Mouse (Mus musculus) gastrocnemius, adult 2 months (tissue): ENCODE results near the gene Cd22. TPM values are rescaled to one million over a fixed set of nuclear protein-coding genes. Genes with fewer than 3 reads are reported as not detected.
"Not testable (repeated sequence)": the region's sequence is repeated elsewhere in the genome, so short reads cannot be mapped to it uniquely, and the experiment has no call there.

Experiments
- DNase-seq: peaks from one replicate; pipeline ENCODE4 v3.0.0; 2022
- H3K27ac ChIP-seq: fragments of 200-600 bp; 2 replicates; pipeline ENCODE4 v1.8.1; 2022; ENCODE audit warnings: mild to moderate bottlenecking
- H3K4me3 ChIP-seq: fragments of 200-600 bp; 2 replicates; pipeline ENCODE4 v1.8.1; 2022; ENCODE audit warnings: mild to moderate bottlenecking, moderate library complexity
- CTCF ChIP-seq: fragments of 200-600 bp; IDR thresholded peaks from 2 replicates; pipeline ENCODE4 v1.8.1; 2022; ENCODE audit warnings: antibody characterized with exemption, mild to moderate bottlenecking, moderate library complexity
- intact Hi-C: fragments of 180-260 bp; cut with DNase I; formaldehyde crosslinking; loops from one replicate; pipeline ENCODE4 v1.15.1; 2025
- long read RNA-seq, 2 experiments: library from polyadenylated mRNA; stranded (forward); transcript quantifications; one replicate each; pipeline ENCODE4 v2.0.0; 2021
- total RNA-seq, 2 experiments: library from RNA; stranded (reverse); gene quantifications; 2 replicates each; pipeline ENCODE4 v1.2.3; 2021

Gene Cd22
- under 1 TPM in 1 of 2 experiments, not detected in 1; 0.31 TPM for total RNA-seq
- long read RNA-seq, experiment 1: 0 reads
- long read RNA-seq, experiment 2: 0 reads

DNA sequence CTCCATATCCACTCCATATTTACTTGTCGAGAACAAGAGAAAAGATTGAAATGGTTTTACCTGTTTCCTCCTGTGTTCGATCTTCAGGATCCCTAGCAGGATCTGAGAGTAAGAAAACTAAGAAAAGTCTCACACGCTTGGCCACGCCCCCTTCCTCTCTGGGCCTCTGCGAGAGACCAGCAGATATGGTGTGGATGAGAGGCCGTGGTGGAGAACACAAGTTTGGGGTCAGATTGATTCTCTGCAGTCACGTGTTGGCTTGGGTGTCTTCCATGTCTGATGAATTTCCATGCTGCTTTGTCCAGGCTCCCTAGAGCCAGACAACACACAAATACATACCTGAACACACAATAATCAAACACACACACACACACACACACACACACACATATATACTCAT is at the start of gene Cd22:
Gene Cd22 (minus strand): TSS at position 167 of the 400 bp plus-strand sequence.
- no peak for TF ChIP-seq CTCF
- no peak for DNase-seq
- intact Hi-C loops: no loop called here
- H3K27ac ChIP-seq: no peak within 1 kb of the TSS
- no peak within 1 kb of the TSS for H3K4me3 ChIP-seq

DNA sequence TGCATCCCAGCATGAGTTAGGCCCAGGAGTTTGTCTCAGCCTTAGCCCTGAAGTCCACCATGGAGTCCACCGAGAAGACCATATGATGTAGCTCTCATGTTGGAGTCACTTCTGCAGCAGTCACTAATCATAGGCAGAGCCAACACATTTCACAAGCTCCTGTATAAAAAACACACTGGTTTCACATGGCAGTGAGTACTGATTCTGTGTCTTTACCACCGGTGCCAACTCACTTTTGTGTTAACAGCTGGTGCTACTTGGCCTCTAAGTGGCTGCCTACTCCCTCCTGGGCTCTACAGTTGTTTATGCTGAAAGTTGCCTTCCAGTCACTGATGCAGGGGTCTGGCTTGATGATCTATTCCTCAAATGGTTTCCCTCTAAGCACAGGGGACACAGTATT is 44.4 kb upstream of the Cd22 start, which contains the start of gene Hamp2:
Gene Hamp2 (minus strand): TSS at position 101 of the 400 bp plus-strand sequence.
- intact Hi-C loops, H3K27ac ChIP-seq, H3K4me3 ChIP-seq, DNase-seq: not testable (repeated sequence)

DNA sequence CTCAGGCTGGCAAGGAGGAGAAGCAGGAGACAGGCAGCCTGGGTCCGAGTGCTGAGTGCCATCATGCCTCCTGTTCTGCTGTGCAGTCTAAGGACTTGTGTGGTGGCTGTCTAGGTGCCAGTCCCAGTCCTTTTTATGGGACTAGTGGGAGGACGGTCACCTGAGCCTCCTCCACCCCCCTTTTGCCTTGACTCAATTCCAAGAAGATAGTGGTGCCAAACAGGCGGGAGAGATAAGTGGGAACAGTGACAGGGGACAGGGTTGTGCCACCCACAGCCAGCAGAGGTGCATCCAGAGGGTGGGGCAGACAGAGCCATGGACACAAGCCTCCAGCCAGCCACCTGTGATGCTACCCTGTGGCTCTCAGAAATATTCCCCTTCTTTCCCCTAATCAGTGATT is 43.9 kb upstream of the Cd22 start:
- DNase-seq: no peak
- Histone ChIP-seq H3K27ac (no peak overlapping the region), H3K4me3 (no peak overlapping the region)
- intact Hi-C loops: no loop called here
- TF ChIP-seq CTCF: no peak

DNA sequence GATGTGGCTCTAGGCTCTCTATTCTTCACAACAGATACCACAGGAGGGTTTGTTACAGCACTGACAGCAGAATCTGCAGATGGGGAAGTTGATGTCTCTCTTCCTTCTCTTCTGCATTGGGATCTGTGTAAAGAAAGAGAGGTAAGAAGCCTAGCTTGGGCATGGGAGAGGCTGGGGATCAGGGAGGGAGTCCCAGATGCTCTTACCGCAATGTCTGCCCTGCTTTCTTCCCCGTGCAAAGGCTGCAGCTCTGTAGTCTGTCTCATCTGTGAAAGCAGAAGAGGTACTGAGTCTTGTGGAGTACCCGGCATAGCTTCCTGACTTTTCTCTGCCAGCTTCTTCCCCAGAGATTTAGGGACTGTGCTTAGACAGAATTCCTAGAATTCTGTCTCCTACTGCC is 42.3 kb upstream of the Cd22 start:
- DNase-seq, intact Hi-C loops, H3K27ac ChIP-seq, H3K4me3 ChIP-seq: not testable (repeated sequence)

DNA sequence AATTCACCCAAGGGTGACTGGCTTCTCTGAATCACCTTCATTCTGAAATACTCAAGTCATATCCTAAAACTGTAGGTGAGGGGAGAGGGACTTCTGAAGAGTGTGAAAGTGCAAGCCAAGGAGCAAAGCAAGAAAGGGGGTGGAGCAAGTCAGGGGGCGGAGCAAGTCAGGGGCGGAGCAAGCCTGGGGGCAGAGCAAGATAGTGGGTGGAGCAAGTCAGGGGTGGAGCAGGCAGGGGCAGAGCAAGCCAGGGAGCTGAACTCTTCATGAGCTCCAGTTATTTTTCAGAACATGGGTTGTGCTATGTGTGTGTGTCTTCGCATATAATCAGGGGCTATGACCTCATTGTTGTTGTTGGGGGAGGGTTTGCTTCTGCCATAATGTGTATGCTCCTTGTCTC is 40.1 kb upstream of the Cd22 start:
- intact Hi-C loops: no loop called here
- DNase-seq: no peak
- no peak for TF ChIP-seq CTCF
- H3K4me3 ChIP-seq: no peak overlapping the region
- no peak overlapping the region for H3K27ac ChIP-seq

DNA sequence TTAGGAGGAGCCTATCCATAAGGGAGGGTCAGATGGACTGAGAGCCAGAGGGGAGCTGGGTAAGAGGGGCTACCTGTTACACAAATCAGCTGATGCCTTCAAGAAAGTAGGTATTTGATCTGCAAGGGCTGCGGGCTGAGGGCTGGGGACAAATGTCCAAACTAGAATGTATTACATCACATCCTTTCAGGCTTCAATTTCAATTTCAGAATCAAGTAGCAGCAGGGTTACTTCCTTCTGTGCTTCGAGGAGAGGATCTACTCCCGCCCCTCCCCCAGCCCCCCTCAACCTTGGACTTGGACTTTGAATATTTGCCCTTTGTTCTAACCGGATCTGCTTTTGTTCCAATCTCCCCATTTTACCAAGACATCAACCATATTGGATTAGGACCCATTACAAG is 37.1 kb upstream of the Cd22 start:
- intact Hi-C loops: no loop called here
- Histone ChIP-seq H3K4me3 (no peak overlapping the region), H3K27ac (no peak overlapping the region)
- no peak for TF ChIP-seq CTCF
- DNase-seq: no peak

DNA sequence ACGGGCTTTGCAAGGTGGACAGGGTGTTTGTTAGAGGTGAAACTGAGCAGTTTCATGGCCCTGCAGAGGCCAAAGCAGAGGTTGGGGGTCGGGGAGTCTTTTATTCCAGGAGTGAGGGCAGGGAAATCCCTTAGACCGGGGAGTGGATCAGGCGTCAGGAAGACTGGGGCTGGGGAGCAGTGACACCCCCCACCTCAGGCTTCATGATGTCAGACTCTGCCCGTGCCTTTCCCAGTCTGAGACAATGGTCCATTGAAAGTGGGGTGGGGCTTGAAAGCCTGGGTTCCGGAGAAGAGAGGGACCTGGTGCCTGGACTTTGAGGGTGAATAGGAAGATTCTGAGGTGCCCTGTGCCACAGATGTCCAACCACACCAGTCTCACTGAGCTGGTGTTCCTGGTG is 36.6 kb upstream of the Cd22 start:
- intact Hi-C loops: no loop called here
- no peak overlapping the region for H3K4me3 ChIP-seq
- TF ChIP-seq CTCF: no peak
- H3K27ac ChIP-seq: no peak overlapping the region
- no peak for DNase-seq

DNA sequence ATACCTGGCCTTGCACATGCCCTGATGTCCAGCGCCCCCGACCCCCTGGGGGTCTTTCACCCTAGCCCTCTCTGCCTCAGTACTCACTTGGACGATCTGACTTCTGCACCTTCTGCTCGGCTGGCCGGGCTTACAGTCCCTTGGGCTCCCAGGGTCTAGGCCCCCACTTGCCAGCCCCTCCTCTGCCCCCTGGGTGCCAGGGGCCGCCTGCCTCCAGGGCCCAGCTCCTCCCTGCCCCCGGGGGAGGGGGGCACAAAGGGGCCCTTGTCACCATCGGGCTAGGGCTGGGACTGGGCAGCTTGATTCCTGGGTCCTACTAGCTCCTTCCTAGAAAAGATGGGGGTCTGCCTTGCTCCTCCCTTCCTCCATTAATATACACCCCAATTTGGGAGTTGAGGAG is 34.6 kb upstream of the Cd22 start, which contains the start of gene Mag:
Gene Mag (minus strand): TSS at position 142 of the 400 bp plus-strand sequence.
- TF ChIP-seq CTCF: no peak
- intact Hi-C loops: no loop called here
- Histone ChIP-seq H3K4me3 (peak within 1 kb of the TSS; percentile 4; the same call in 1 of the 2 replicates), H3K27ac (no peak within 1 kb of the TSS)
- DNase-seq: no peak

DNA sequence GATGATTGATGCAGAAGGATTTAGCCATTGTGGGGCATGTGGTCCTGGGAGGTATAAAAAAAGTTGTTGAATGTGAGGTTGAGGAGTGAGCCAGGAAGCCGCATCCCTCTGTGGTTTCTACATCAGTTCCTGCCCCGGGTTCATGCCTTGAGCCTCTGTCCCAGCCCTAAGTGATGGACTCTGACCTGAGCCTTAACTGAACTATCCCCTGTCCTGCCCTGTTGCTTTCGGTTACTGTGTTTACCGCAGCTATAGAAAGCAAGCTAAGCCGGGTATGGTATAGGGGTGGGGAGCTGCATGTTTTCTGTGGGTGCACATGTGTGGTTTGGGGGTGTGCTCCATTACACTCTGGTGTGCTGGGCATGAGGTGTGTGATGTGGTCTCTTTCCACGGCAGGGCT is 29.6 kb upstream of the Cd22 start:
- DNase-seq: no peak
- H3K27ac ChIP-seq: no peak overlapping the region
- intact Hi-C loops: no loop called here
- no peak for TF ChIP-seq CTCF
- no peak overlapping the region for H3K4me3 ChIP-seq

DNA sequence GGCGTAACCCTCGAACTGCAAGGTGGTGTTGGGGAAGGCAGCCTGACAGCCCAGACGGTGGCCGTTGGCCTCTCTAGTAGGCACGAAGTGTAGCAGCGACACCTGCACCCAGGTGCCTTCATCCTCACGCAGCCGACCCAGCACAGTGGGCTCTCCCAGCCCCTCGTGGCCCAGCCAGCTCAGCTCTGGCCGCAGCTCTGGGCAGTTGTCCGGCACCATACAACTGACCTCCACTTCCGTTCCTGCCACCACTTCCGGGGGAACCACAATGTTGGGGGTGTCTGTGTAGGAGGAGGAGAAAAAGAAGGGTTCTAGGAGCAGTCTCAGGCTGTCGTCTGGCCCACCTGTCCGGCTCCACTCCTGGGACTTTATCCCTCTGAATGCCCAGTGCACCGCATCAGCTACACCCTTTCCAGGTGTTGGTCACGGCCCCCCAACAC is 28.9 kb upstream of the Cd22 start:
- DNase-seq: no peak
- H3K27ac ChIP-seq: no peak overlapping the region
- peak overlapping the region; percentile 45 for H3K4me3 ChIP-seq
- no peak for TF ChIP-seq CTCF
- intact Hi-C loops: no loop called here

DNA sequence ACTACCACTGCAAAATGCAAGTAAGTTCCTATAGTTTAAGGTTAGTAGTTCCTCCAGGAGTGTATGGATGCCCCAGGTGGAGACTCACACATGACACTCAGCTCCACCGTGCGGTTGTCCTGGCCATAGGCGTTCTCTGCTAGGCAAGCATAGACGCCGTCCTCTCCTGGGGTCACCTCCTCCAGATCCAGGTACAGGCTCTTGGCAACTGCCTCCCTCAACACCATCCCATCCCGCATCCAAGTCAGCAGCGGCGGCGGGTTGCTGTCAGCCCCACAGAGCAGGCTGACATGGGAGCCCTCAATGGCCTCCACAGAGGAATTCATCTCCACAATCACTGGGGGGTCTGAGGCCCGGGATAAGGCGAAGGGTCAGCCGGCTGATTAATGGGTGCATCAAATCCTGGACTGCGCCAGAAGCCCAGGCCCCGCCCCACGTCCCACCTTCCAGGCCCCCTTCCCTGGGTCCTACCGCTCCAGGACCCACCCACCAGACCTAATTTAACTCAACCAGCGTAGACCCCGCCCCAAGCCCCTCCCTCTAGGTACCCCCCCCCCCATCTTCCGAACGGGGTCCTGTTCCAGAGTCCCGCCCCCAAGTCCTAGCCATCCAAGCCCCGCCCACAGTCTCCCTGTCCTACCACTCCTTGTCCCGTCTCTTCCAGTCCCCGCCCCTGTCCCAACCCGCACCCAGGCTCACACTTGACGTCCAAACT is 28.3 kb upstream of the Cd22 start:
- no peak for TF ChIP-seq CTCF
- intact Hi-C loops: no loop called here
- DNase-seq: no peak
- Histone ChIP-seq H3K4me3 (peak overlapping the region; percentile 45), H3K27ac (no peak overlapping the region)

DNA sequence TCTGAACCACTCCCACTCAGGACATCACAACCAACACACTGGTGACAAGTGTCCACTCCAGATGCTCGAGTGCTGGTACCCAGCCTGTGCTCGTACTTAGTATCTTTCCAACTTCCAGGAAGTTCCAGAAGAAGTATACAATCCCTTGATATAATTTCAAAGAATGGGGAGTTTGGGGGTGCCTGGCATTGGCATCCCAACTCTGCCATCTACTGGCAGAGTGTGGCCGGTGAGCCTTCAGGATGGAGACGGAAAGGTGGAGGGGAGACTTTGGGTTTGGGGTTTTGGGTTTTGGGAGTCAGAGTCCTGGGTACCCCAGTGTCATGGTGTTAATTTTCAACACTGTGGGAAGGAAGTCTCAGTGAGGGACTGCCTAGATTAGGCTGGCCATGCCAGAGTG is 23.9 kb upstream of the Cd22 start:
- TF ChIP-seq CTCF: peak; percentile 45
- intact Hi-C loops: no loop called here
- no peak for DNase-seq
- Histone ChIP-seq H3K4me3 (no peak overlapping the region), H3K27ac (no peak overlapping the region)

DNA sequence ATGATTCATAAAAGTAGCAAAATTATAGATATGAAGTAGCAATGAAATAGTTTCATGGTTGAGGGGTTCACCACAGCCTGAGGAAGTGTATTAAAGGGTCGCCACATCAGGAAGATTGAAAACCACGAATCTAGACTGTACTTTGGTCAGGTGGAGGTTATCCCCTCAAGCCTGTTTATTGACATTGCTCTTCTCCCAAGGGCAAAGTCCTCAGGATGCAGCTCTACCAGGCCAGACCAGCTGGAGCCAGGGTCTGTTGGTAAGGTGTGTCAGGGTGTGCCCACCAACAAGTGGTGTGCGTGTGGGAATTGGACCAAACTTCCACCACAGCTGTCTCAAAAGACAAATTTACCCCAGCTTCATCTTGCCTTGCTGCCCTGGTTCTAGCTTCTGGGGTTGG is 15.1 kb upstream of the Cd22 start:
- H3K4me3 ChIP-seq: no peak overlapping the region
- no peak for TF ChIP-seq CTCF
- intact Hi-C loops: no loop called here
- H3K27ac ChIP-seq: no peak overlapping the region
- DNase-seq: no peak

DNA sequence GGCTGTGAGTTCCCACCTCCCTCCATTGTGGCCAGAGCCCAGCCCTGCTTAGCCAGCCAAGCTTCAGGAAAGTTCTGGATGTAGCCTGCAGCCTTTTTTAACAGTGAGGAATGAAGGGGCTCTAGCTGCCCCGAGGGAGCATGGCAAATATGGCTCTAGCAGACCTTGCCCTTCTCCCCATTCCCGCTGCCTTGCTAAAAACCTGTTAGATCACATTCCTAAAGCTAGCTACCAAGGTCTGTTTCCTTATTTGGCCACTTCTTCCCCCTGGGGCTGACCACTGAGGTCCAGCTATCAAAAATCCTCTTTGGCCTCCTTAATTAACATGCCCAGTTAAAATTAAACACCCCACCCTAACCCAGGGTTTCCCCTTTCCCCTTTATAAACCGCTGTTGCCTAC is 12.4 kb upstream of the Cd22 start:
- H3K27ac ChIP-seq: no peak overlapping the region
- no peak for DNase-seq
- intact Hi-C loops: no loop called here
- no peak overlapping the region for H3K4me3 ChIP-seq
- no peak for TF ChIP-seq CTCF
